Mouse (Mus musculus) lung, postnatal 0 days (tissue): ENCODE data around the gene Tbata. TPM values are rescaled to one million over a fixed set of nuclear protein-coding genes. Genes with fewer than 3 reads are reported as not detected.

Experiments
- ATAC-seq: fragments of 200-750 bp; cut with Nextera tagmentation; 2 replicates; pipeline ENCODE4 v1.8.0; 2017; ENCODE audit warnings: moderate library complexity
- DNase-seq: peaks from one replicate; pipeline ENCODE4 v3.0.0-alpha.2; 2016; ENCODE audit warnings: low spot score
- H3K27ac ChIP-seq: fragments of 300-500 bp; sonication (generic); 2 replicates; pipeline ENCODE4 v1.5.1; 2014; ENCODE audit warnings: antibody characterized with exemption, mild to moderate bottlenecking, low read length, mixed read lengths
- H3K27me3 ChIP-seq: fragments of 300-500 bp; sonication (generic); replicated peaks from 2 replicates; pipeline ENCODE4 v1.6.1; 2014; ENCODE audit warnings: low read length, mixed read lengths; ENCODE audit not compliant: insufficient read depth
- H3K36me3 ChIP-seq: fragments of 300-500 bp; sonication (generic); 2 replicates; pipeline ENCODE4 v1.6.1; 2014; ENCODE audit warnings: low read length, mixed read lengths; ENCODE audit not compliant: insufficient read depth
- H3K4me1 ChIP-seq: fragments of 300-500 bp; sonication (generic); 2 replicates; pipeline ENCODE4 v1.6.1; 2014; ENCODE audit warnings: antibody characterized with exemption, low read depth, low read length, mixed read lengths; ENCODE audit not compliant: insufficient read depth
- H3K4me2 ChIP-seq: fragments of 300-500 bp; sonication (generic); replicated peaks from 2 replicates; pipeline ENCODE4 v1.6.1; 2014; ENCODE audit warnings: low read depth, mild to moderate bottlenecking, low read length, moderate library complexity, mixed read lengths
- H3K4me3 ChIP-seq: fragments of 300-500 bp; sonication (generic); 2 replicates; pipeline ENCODE4 v1.5.1; 2014; ENCODE audit warnings: low read depth, low read length
- H3K9ac ChIP-seq: fragments of 300-500 bp; sonication (generic); replicated peaks from 2 replicates; pipeline ENCODE4 v1.6.1; 2014; ENCODE audit warnings: low read depth, mild to moderate bottlenecking
- H3K9me3 ChIP-seq: fragments of 300-500 bp; sonication (generic); 2 replicates; pipeline ENCODE4 v1.6.1; 2016; ENCODE audit warnings: low read length, mixed read lengths
- CTCF ChIP-seq: IDR thresholded peaks from 2 replicates; pipeline ENCODE4 v1.5.1; 2016; ENCODE audit warnings: antibody characterized with exemption, mild to moderate bottlenecking
- EP300 ChIP-seq: IDR thresholded peaks from 2 replicates; pipeline ENCODE4 v1.6.1; 2016; ENCODE audit warnings: antibody characterized with exemption, mild to moderate bottlenecking, control low read depth
- WGBS: fragments of 180-500 bp; shearing (Covaris S2); extraction: QIAGEN DNeasy Blood & Tissue Kit; methylation state at CpG from one replicate; pipeline ENCODE4 v1.1.7; 2014; 5-methylcytosine and 5-hydroxymethylcytosine counted together
- polyA plus RNA-seq: library from polyadenylated mRNA; unstranded; fragments of >200 nt; fragmentation: Nextera tagmentation; extraction: Ambion mirVana; gene quantifications from 2 replicates; pipeline ENCODE4 v1.2.1, GENCODE M21; 2015

Tbata gene
- polyA plus RNA-seq, 1 experiment from 2014 or later = 2.1 TPM

DNA sequence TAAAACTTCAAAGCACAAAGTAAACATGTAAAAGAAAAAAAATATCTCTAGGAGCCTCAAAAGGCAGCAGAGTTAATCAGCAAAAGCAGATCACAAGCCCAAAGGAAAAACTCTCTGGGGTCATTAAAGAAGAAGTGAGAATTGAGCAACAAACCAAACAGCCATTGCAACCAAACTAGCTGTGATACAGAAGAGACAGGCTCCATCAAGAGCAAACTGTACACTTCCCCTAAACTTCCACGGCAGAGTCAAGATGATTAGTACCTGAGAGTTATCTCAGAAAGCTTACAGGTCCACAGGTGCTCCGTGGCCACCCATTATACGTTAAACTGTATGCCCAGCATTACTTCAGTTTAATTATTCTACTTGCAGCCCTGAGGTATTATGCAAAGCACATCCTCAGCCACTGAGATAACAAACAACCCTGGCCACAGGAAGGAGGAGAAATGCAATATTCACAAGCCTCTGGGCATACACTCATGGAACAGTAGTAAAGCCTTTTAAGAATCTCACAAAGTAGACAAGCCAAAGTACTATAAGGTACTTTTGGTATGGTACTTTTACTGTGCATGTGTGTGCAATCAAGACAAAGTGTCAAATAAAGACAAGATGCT, 36.4 kb upstream of the Tbata start:
- WGBS = 47% methylated on average over 3 of the region's 3 CpGs
- TF ChIP-seq EP300 (no peak), CTCF (no peak)
- Histone ChIP-seq H3K27ac (no peak overlapping the region), H3K4me3 (no peak overlapping the region), H3K4me1 (0 out of 2 replicates have a peak, but pooled peaks cover 5% of the 10 kb centered on the region), H3K9me3 (no peaks in the 10 kb centered on the region), H3K9ac (no peak overlapping the region), H3K4me2 (no peak overlapping the region), H3K27me3 (no peaks in the 10 kb centered on the region), H3K36me3 (no peaks in the 10 kb centered on the region)
- DNase-seq (peak; percentile 34), ATAC-seq (no peak)

- H3K4me3 ChIP-seq = no peak overlapping the region
- 0 out of 2 replicates have a peak, but pooled peaks cover 5% of the 10 kb centered on the region for H3K4me1 ChIP-seq
- ATAC-seq (no peak), DNase-seq (no peak)
- 61% methylated on average over 1 of the region's 1 CpGs for WGBS
- no peak overlapping the region for H3K27ac ChIP-seq
- no peaks in the 10 kb centered on the region for H3K36me3 ChIP-seq
- TF ChIP-seq CTCF (no peak), EP300 (no peak)
- H3K4me2 ChIP-seq = no peak overlapping the region
- H3K27me3 ChIP-seq = no peaks in the 10 kb centered on the region
- H3K9me3 ChIP-seq = no peaks in the 10 kb centered on the region
- no peak overlapping the region for H3K9ac ChIP-seq
Measured at GRCm38 (mm10) chr10:61137567-61137966, 34.2 kb upstream of the Tbata start.

DNA sequence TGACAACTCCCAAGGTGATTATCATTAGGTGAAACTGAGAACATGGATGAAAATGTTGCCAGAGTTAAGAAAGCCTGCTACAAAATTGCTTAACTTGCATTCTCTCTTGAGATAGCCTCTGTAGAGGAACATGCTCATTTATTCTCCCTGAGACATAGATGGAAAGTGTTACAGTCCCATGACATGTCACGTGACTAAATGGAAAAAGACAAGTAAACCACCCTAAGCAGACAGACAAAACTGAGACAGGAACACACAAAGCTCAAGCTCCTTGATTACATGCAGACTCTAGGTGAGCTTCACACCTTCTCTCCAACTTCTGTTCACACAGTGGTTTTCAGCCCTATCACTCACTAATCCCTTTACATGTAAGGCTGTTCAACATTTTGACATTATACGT, 28.4 kb upstream of the Tbata start:
- Histone ChIP-seq H3K4me2 (no peak overlapping the region), H3K4me1 (peaks cover 6% of the 10 kb centered on the region; the same call in 1 of the 2 replicates), H3K27me3 (no peaks in the 10 kb centered on the region), H3K36me3 (no peaks in the 10 kb centered on the region), H3K9ac (no peak overlapping the region), H3K9me3 (no peaks in the 10 kb centered on the region), H3K27ac (no peak overlapping the region), H3K4me3 (no peak overlapping the region)
- ATAC-seq = no peak
- 80% methylated on average over 2 of the region's 2 CpGs for WGBS
- TF ChIP-seq CTCF (no peak), EP300 (no peak)
- DNase-seq = no peak

DNA sequence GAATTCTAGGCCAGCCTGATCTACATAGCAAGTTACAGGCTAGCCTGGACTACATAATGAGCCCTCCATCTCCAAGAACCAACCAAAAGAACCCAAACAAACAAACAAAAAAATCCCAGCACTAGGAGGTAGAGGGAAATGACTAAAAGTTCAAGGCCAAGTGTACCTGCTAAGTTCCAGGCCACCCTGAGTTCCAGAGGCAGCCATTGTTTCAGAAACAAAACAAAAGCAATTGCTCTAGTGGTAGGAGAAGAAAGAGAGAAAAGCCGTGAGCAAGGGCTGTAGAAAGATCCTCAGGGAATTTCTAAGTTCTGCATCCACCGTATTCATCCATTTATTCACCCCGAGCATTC, 26.0 kb upstream of the Tbata start:
- peaks cover 6% of the 10 kb centered on the region; the same call in 1 of the 2 replicates for H3K4me1 ChIP-seq
- 0 out of 2 replicates have a peak overlapping the region, but pooled peaks have one; percentile 92 for H3K27ac ChIP-seq
- peak overlapping the region; percentile 82 for H3K9ac ChIP-seq
- H3K36me3 ChIP-seq = no peaks in the 10 kb centered on the region
- H3K4me3 ChIP-seq = peak overlapping the region; percentile 78
- H3K9me3 ChIP-seq = no peaks in the 10 kb centered on the region
- no peaks in the 10 kb centered on the region for H3K27me3 ChIP-seq
- no peak for ATAC-seq
- WGBS = 1% methylated on average over 3 of the region's 3 CpGs
- TF ChIP-seq CTCF (no peak), EP300 (no peak)
- H3K4me2 ChIP-seq = peak overlapping the region; percentile 99
- peak; percentile 9 for DNase-seq

- Histone ChIP-seq H3K4me3 (peak overlapping the region; percentile 78), H3K9ac (peak overlapping the region; percentile 82), H3K27ac (peak overlapping the region; percentile 92), H3K4me1 (peaks cover 6% of the 10 kb centered on the region; the same call in 1 of the 2 replicates), H3K36me3 (no peaks in the 10 kb centered on the region), H3K9me3 (no peaks in the 10 kb centered on the region), H3K27me3 (no peaks in the 10 kb centered on the region), H3K4me2 (peak overlapping the region; percentile 99)
- TF ChIP-seq CTCF (no peak), EP300 (no peak)
- under 1% methylated on average over 49 of the region's 53 CpGs for WGBS
- ATAC-seq (peak; percentile 12), DNase-seq (peak; percentile 75)
Measured at GRCm38 (mm10) chr10:61146119-61146806, 25.5 kb upstream of the Tbata start.

DNA sequence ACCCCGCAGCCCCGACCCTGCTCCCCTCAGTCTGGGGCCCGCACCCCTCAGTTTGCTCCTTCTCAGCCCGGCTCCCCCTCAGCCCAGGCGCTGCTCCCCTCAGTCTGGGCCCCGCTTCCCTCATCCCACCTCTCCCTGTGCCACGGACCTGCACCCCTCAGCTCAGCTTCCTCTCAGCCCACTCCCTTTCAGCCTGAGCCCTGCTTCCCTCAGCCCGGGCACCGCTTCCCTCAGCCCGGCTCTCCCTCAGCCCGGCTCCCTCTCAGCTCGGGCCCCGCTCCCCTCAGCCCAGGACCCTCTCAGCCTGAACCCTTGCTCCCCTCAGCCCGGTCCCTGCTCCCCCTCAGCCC, 25.0 kb upstream of the Tbata start:
- ATAC-seq = peak; percentile 15
- no peaks in the 10 kb centered on the region for H3K9me3 ChIP-seq
- peaks cover 6% of the 10 kb centered on the region; the same call in 1 of the 2 replicates for H3K4me1 ChIP-seq
- TF ChIP-seq EP300 (no peak), CTCF (no peak)
- H3K4me3 ChIP-seq = peak overlapping the region; percentile 78
- peak overlapping the region; percentile 92 for H3K27ac ChIP-seq
- H3K4me2 ChIP-seq = peak overlapping the region; percentile 99
- peak; percentile 32 for DNase-seq
- peak overlapping the region; percentile 82 for H3K9ac ChIP-seq
- WGBS = 2% methylated on average over 14 of the region's 14 CpGs
- H3K27me3 ChIP-seq = no peaks in the 10 kb centered on the region
- no peaks in the 10 kb centered on the region for H3K36me3 ChIP-seq
